Mouse (Mus musculus) cerebellum, postnatal 14 days (tissue): ENCODE measurements at regions not wholly inside any gene's neighbourhood (a gene's known extent, or its start where the extent isn't known, plus 50 kb on each side); places are given as distances from the start of the nearest gene placed in this dataset.

Experiments
- DNase-seq, 2 experiments: peaks; one replicate each; pipeline ENCODE4 v3.0.0; 2021; ENCODE audit warnings: mixed read lengths in 2 of 2

DNA sequence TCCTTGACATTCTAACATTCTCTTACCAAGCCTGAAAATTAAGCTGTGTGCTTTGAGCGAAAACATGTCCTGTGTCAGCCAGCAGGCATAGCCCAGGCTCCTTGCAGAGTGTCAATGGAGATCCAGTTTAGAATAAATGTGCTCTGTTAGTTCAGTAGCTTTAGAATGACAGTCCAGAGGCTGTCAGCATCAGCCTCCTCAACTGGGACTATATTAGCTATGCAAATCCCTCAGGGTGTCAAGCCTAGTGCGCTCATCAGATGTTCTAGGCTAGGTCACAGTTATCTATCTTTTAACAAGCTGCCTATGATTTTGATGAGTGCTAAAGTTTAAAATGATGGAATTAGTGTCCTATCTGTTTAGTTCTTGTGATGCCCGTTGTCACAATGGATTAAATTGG is 281.7 kb upstream of the Btbd3 start:
- no peak for DNase-seq

DNA sequence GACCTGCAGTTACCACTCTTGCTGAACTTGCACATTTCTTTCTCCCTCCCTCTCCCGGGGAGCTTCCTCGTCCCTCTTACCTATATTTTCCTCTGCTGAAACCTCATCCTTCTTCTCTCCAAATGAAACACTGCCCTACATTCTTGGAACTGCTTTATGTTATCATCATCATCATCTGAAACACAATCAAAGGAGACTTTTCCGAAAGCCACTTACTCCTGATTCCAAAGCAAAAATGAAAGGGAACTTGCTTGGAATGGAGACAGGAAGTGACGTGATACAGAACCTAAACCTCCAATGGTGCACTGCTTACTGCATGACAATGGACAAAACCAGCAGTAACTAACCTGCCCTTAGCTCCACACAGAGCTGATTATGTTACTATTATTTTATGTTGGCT is 287.2 kb upstream of the Btbd3 start:
- DNase-seq: no peak

DNA sequence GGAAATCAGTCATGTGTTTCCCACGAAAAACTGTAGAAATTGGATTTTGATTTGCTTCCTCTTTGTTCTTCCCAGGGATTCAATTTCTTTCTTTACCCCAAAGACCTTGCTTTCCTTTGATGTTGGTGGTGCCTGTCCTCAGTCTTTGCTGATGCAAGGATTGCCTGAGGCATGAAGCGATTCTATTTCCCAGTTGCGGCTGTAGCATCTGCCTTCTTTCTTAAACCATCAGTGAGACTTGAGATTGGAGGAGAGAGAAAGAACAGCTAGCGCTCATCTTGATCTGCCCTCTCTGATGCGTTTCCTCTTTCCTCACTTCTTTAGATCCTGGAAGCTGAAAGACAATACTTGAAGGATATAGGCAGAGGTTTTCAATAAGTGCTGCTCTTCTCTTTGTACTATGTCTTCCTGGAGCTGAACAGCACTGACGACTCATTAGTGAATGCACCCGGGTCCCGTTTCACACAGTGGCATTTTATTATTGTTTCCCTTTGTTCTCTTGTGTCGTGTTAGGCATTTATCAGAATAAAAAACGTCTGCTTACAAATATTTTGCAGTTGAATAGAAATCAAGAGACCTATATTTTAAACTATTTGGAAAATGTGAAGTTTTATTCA is 289.8 kb upstream of the Btbd3 start:
- no peak for DNase-seq

DNA sequence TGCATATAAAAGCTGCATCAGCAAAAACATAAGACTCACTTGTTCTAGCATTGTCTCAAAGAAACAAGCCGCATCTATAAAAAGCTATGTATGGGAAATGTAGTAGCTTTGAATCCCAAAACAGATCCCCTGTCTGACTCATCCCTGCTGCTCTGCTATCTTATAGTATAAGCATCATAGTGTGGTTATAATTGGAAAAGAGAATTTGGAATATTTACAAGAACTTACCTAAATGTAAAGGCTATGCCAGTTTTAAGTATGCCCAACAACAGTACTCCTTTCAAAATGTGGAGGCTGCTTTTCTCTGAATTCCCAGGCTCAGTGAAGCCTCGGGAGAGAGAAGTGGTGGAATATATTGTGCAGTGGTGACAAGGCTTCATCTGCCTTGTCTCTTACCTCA is 301.5 kb upstream of the Btbd3 start:
- DNase-seq: no peak

DNA sequence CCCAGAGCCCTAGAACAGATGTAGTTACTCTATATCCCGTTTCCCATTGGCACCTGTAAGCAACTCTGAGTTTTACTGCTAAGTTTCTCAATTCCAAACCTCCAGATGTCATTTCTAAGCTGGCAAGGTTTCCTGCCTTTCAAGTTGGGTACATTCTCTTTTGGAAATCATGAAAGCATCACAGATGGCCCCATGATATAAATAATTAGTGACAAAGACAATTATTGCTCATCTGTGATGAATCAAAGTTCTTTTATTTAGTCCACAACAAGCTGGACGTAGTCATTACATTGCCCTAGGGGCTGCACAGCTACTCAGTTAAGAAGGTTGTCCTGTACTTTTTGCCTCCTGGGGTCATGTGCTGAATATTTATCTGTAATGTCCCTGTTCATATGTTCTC is 303.2 kb upstream of the Btbd3 start:
- DNase-seq: no peak

DNA sequence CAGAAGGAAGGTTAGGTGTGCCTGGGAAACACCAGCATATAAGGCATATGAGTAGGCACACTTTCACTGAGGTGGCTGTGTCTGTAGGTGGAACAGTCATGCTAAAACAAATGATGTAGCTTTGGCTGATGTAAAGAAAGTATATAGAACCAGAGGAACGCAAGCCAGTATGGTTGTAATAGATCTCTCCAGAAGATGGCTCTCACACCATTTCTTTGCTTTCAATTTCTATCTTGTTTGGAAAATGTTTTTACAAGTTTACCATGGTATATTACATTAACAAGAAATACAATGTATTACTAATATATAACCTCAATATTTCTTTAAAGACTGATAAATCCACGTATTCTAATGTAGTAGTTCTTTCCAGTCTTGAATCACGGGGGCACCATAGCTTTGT is 304.4 kb upstream of the Btbd3 start:
- no peak for DNase-seq

DNA sequence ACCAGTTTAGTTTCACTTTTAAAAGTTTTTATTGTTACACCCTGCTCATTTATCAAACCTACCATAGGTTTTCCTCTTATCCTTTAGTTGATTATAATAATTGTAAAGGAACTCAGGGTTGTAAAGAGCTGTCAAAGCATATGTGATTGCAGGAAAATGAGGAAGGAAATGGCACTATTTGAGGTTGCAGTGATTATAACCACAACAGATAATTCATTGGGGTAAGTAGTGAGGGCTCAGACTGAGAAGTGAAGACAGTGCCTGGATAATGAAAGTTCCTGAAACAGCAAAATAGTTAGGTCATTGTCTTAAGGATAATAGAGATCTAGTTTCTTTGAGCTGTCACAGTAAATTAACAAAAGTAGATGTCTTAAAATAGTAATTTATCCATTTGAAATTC is 305.4 kb upstream of the Btbd3 start:
- no peak for DNase-seq

DNA sequence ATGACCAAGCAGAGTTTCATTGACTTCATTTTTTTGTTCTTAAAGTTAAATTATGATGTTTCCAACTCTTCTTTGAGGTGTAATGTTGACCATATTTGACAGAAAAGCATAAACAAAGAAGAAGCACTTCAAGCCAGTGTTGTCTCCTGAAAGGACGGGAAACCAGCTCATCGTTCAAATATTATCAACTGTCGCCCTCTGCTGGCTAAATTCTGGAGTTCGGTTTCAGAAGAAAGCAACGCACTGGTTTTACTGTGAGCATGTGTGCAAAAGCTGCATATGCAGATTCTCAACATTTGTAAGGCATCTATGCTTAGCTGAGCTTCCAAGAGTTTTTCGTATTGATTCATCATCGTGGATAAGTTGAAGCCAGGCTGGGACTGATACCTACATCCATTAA is 313.6 kb upstream of the Btbd3 start:
- peak; percentile 89 for DNase-seq

DNA sequence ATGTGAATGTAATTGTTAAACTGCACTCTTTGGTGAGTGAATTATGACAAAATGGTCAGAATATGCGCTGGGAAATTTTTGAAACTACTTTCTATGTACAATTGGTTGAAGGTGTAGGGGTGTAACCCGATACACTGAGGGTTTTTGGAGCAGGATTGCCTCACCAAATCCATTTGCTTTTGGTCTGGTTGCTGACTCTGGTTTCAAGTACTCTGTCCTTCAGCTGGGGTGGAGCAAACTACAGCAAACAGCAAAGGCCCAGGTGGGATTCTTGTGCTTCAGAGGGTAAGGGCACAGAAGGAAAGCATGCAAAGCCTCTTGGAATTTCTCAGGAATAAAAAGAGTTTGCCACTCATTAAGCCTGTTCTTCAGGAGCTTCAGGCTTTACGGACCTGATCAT is 316.8 kb upstream of the Btbd3 start:
- DNase-seq: no peak

DNA sequence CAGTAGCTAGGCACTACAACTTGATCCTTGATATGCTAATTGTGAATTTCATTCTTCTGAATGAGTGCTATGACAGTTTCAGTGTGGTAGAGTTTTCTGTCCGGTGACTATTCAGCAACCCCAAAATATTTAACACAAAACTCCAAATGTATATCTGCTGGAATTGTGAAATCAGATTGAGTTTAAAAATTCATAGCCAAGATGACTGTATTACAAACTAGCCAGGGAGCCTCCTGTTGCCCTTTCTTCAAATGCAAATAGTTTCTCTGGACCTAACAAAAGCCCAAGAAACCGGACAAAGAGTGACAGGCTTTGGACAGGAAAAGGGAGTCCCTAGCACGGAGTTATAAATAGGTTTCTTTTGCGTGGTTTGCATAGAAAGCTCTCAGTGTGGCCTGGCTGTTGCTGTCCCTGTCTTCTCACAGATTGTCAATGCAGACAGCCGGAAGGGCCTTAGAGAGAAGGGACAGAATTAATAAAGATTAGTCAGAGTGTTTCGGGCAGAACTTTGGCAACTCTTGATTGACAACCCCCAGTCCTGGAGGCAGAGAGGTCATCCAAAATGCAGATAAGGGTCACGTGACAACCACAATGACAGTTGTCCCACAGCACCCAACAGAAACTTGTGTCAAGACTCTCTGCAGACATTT is 317.4 kb upstream of the Btbd3 start:
- DNase-seq: no peak

DNA sequence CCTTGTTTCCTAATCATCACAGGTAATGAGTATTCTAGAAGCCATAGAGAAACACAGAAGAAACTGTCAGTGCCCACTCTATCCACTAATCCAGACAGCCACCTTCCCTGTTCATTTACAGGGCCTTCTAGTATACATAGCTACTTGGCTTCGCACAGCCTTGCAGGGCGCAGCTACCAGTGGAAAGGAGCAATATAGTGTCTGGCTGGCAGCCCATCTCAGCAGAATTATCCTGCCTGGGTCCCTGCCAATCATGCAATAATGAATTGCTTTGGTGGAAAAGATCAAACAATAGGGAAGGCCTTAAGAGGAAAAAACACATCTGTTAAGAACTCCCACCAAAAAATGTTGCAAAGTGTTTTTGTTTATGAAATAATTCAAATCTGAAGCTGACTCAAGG is 319.8 kb upstream of the Btbd3 start:
- peak; percentile 35 to 45 for DNase-seq

DNA sequence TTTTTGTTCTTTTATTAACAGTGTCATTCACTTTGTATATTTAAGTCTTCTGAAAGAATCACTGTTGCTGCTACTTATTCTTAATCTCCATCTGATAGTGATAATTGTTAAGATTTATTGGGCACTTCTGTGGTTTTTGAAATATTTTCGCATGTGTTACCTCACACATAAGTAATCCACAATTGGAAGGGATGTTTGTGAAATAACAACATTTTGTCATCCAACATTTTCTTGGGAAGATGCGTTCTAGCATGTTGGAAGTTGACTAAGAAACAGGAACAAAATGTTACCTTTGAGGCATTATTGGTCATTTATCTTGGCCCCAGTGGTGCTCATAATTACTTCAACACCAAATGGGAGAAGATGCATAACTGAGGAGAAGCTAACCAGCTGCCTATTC is 323.4 kb upstream of the Btbd3 start:
- no peak for DNase-seq

DNA sequence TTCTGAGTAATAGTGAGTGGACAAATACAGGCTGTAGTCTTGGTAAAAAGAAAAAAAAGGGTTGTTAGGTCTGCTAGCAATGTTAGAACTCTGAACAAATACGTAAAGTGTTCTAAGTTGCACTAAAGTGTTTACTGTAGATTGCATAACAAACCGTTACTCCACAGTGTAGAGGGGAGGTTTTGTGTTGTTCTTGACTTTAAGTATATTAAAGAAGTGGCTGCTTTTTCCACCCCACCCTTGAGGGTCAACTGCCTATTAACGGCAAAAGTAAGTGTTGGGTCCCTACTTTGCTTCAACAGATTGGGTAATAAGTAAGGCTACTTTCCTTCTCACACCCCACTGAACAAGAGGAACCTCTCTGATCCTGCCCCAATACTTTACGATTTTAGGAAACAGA is 323.9 kb upstream of the Btbd3 start:
- no peak for DNase-seq

DNA sequence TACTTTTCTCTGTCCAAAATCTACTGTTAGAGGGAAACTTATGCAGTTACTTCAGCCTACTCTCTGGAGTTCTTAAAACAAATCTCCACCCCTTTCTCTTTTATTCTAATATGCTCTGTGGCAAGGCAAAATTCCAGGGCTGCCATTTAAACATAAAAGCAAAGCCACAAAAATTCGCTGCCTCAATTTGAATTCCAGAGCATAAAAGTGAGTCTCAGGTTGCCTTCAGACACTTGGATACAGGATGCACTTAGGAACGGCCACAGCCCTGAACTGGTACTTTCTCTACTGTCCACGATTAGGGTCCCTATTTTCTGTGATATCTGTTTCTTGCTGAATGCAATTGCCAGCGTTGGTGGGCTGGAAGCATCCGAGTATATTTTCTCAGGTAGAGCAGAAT is 330.9 kb upstream of the Btbd3 start:
- no peak for DNase-seq

DNA sequence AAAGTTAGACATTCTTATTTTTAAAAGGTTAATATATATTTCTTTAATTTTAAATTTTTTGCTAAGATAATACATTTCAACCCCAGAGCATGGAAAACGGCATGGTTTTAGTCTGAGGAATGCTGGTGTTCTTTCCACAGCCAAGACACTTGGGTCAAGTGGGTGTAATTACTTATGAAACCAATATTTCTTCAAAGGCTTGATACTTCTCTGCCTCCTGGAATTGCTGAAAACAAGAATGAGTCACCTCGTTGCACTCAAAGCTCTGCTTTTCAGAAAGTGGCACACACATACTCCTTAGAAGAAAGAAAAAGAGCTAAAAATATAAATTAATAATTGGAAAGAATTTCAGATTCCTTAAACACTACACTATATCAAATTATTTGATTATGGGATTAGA is 331.8 kb upstream of the Btbd3 start:
- no peak for DNase-seq

DNA sequence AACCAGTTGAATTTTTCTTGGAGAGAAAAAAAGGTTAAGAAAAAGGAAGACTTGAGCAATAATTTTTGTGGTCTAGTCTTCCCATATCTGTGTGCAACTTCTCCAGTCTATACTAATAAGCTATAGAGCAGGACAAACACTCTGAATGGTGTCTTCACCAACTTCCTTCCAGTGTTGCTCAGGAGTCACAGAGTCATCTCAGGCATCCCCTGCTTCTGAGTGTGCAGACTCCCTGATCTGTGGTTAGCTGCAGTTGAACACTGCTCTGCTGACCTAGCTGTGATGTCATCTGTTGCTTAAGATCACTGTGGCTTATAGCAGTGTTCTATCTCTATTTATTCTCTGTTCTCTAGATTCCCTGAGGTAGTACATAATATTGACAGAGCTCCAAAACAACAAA is 357.9 kb upstream of the Btbd3 start:
- DNase-seq: no peak

DNA sequence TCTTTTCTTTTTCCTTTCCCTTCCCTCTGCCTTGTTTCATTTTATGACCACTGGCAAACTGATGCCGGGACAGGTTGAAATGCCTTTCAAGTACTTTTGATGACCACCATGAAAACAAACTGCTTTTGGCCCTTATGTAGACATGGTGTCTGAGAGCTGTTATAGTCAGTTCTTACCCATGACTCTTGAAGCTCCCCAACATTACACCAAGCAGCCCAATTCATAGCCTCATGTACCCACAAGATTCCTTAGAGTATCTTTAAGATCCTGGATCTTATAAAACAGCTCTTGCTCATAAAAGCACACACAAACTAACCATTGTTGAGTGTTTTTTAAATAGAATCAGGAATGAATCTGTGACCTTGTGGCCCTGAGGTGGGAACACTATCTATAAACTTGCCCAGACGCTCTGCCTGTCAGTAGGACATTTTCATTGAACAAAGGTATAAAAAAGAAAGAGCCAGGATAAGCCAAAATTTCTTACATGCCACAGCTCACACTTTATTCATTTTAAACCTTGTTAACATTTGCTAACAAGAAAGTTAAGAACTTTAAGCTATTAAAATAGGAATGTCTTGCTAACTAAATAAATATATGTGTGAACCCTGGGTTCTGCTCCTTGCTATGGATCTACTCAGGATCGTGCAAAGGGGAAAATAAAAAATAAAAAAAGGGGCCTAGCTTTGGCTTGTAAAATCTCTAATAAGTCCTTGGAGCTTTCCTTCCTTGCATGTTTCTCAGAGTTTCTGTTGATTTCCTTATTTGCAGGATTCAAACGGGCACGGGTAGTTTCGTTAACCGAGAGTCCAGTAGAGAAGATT is 375.9 kb upstream of the Btbd3 start:
- no peak for DNase-seq

DNA sequence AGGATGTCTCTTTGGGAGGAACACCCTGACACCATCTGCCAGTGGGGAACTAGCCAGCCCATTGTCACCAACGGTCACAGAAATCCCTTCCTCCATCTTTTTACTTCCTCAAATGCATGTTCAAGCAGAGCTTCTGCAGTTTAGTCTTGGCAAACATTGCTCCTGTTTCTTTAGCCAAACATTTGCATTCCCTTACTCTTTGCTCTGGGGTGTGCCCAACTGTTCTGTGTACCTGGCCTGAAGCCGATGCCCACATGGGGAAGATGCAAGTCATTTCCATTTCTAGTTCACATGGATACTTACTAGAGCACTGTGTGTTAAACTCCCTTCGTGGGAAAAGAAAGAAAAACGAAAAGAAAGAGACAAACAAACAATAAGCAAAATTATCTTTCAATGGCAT is 386.7 kb upstream of the Btbd3 start:
- DNase-seq: peak in 1 of 2 experiments; percentile 2

DNA sequence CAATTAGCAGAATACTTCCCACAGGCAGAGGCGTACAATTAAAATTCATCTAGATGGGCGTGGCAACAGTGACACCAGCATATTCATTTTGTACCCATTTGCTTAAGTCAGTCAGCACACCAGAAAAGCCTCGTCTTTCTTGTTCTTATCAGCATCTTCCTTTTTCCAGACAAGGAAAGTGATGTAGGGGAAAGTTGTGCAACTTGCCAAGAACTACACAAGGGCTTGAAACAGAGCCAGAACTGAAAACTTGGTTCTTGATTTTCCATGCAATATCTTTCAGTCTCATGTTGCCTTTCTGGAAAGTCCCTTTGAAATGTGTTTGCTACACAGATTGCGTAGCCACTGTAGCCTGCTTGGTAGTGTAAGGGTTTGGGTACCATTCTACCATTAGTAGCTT is 401.9 kb upstream of the Btbd3 start:
- no peak for DNase-seq

DNA sequence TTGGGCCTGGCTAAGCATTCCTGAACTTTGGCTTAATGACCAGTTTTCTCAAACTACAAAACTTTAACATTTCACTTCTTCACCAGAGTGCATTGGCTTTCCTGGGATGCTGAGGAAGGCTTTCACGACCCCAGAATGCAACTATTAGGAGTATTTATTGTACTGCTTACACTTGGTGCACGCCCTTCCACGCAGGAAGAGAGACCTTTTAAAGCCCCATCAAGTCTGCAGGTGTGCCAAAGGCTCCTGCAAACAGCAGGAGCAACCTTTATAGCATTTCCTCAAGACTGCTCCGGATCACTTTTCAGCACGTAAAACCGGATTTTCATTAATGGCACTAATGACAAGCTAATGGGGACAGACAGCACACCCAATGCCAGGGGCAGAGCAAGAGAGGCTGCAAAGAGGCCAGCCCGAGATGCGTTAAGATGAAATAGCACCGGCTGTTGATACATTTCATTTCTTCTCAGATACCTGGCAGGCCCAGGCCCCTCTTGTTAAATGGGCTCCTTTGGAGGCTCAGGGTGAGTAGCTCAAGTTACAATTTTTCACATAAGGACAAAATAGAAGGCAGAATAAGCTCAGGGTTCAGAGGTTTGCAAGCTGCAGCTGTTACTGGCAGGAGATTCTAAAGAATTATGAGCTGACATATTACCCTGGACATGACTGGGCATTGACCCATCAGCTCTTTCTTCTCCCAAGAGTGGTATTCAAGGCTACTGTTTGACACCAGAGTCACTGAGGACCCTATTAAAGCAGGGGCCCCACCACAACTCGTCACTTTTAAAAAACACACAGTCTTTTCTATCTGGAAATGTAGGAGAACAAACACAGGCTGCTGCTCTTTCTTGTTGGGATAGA is 402.7 kb upstream of the Btbd3 start:
- no peak for DNase-seq

DNA sequence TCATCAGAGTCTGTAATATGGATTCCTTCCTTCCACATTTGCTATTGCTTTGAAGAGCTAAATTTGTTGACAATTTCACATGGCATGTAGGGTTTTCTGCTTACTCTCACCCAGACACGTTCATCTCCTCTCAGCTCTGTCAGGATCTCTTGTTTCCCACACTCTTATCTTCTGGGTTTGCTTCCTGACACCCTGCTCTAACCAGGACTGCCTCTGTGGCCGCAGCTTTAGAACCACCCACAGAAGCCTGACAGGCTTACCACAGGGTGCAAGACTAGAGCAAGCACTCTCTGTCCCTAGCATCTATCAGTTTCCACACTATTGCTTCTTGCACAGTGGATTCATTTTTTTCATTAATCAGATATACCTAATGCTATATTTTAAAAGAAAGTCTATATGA is 408.5 kb upstream of the Btbd3 start:
- DNase-seq: no peak

DNA sequence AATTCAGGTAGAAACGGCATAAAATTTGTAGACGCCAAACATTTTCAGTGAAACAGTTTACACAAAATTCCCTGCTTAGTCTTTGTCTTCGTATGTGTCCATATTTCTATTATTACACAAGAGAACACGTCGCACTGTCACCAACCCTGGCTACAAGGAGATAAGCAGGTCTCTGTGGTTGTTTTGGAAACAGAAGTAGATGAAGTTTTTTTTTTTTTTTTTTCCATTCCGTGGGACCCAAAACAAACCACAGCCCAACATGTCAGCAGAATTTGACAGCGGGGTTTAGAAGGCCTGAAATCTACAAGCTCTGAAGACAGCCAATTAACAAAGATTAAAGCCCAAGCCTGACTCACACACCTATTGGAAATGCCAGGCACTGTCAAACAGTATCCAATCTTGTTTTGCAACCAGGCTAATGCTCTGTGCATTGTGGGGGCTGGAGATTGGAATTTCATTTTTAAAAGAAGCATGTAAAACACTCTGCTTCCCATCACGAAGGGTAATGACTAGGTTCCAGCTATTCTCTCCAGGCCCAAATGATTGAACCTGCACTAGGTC is 428.5 kb upstream of the Btbd3 start:
- no peak for DNase-seq

DNA sequence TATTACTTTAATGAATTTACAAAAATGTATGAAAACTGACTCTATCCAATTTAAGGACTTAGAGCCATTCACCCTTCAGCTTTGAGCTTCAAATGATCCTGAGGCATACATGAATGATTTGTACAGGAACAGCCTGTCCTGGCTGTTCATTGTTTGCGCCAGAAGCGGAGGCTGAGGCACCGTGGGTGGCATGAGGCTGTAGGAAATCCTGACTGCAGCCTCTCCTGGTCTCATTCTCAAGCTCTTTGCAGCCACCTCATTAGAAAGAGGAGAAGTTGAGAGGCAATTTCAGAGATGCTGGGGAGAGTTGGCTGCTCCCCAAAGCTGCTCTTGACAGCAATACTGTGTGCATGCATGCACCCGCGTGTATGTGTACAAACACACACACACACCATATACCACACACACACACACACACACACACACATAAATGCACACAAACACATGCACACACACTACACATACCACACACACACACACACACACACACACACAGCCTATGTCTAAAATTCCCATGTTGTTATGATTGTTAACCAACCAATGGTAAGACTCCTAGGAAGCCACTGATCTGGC is 434.9 kb upstream of the Btbd3 start:
- DNase-seq: peak in 1 of 2 experiments; percentile 5
